Mouse (Mus musculus) neural tube, embryonic 10.5 days (tissue): ENCODE measurements at regions not wholly inside any gene's neighbourhood (a gene's known extent, or its start where the extent isn't known, plus 50 kb on each side); places are given as distances from the start of the nearest gene placed in this dataset.

Experiments used
- DNase-seq: peaks from one replicate; pipeline ENCODE4 v3.0.0-alpha.2; 2017; ENCODE audit warnings: low spot score; ENCODE audit errors: extremely low spot score

GRCm38 (mm10) chr15:87476862-87477490 is 67.1 kb upstream of the Fam19a5 start:
- DNase-seq = no peak

GRCm38 (mm10) chr15:87480758-87481157 is 63.3 kb upstream of the Fam19a5 start:
- DNase-seq = no peak
